Mouse (Mus musculus): ENCODE measurements around the gene Cacna1g. TPM values are rescaled to one million over a fixed set of nuclear protein-coding genes. Genes with fewer than 3 reads are reported as not detected.
A peak's percentile ranks its signal among the peaks of the same experiment; 100 is the strongest.

Cacna1g gene
- polyA plus RNA-seq, 1 experiment from 2014 or later = 0.29 TPM

GRCm38 (mm10) chr11:94499661-94500152, 25.7 kb upstream of the Cacna1g start, which contains the start of gene Epn3:
Gene Epn3 (minus strand): TSS chr11:94499974.
- peaks cover 7% of the 10 kb centered on the region; the same call in 1 of the 2 replicates for H3K4me1 ChIP-seq (ENCODE audit: insufficient read depth)
- H3K9me3 ChIP-seq (ENCODE audit: low read length) = no peaks in the 10 kb centered on the region
- H3K36me3 ChIP-seq (replicated peaks; ENCODE audit: insufficient read depth, low read length) = no peaks in the 10 kb centered on the region
- H3K27ac ChIP-seq (ENCODE audit: low read depth) = no peak within 1 kb of the TSS
- H3K4me2 ChIP-seq (ENCODE audit: low read depth, low read length) = peak within 1 kb of the TSS; percentile 54
- 2% methylated on average over 26 of the region's 26 CpGs for whole genome bisulfite sequencing (ENCODE audit: insufficient replicate concordance)
- TF ChIP-seq CTCF (IDR thresholded peaks at IDR 0.05; ENCODE audit: low read depth) (no peak), EP300 (IDR thresholded peaks at IDR 0.05; ENCODE audit: low read depth) (no peak)
- H3K9ac ChIP-seq (replicated peaks) = no peak within 1 kb of the TSS
- H3K27me3 ChIP-seq (ENCODE audit: insufficient read depth, low read length) = peaks cover 39% of the 10 kb centered on the region
- H3K4me3 ChIP-seq (ENCODE audit: low read depth, low read length) = peak within 1 kb of the TSS; percentile 34
- peak; percentile 31 for DNase-seq
- ATAC-seq = peak; percentile 73

GRCm38 (mm10) chr11:94499035-94499434, 25.0 kb upstream of the Cacna1g start:
- Histone ChIP-seq H3K4me1 (ENCODE audit: insufficient read depth) (peaks cover 7% of the 10 kb centered on the region; the same call in 1 of the 2 replicates), H3K27me3 (ENCODE audit: insufficient read depth, low read length) (peaks cover 38% of the 10 kb centered on the region), H3K36me3 (replicated peaks; ENCODE audit: insufficient read depth, low read length) (no peaks in the 10 kb centered on the region), H3K27ac (ENCODE audit: low read depth) (no peak overlapping the region), H3K9me3 (ENCODE audit: low read length) (no peaks in the 10 kb centered on the region), H3K9ac (replicated peaks) (no peak overlapping the region), H3K4me3 (ENCODE audit: low read depth, low read length) (peak overlapping the region; percentile 34; the same call in 1 of the 2 replicates), H3K4me2 (ENCODE audit: low read depth, low read length) (no peak overlapping the region)
- DNase-seq (no peak), ATAC-seq (0 out of 2 replicates have a peak, but pooled peaks have one; percentile 24)
- TF ChIP-seq EP300 (IDR thresholded peaks at IDR 0.05; ENCODE audit: low read depth) (no peak), CTCF (IDR thresholded peaks at IDR 0.05; ENCODE audit: low read depth) (no peak)
- WGBS (ENCODE audit: insufficient replicate concordance) = 6% methylated on average over 2 of the region's 2 CpGs

DNA sequence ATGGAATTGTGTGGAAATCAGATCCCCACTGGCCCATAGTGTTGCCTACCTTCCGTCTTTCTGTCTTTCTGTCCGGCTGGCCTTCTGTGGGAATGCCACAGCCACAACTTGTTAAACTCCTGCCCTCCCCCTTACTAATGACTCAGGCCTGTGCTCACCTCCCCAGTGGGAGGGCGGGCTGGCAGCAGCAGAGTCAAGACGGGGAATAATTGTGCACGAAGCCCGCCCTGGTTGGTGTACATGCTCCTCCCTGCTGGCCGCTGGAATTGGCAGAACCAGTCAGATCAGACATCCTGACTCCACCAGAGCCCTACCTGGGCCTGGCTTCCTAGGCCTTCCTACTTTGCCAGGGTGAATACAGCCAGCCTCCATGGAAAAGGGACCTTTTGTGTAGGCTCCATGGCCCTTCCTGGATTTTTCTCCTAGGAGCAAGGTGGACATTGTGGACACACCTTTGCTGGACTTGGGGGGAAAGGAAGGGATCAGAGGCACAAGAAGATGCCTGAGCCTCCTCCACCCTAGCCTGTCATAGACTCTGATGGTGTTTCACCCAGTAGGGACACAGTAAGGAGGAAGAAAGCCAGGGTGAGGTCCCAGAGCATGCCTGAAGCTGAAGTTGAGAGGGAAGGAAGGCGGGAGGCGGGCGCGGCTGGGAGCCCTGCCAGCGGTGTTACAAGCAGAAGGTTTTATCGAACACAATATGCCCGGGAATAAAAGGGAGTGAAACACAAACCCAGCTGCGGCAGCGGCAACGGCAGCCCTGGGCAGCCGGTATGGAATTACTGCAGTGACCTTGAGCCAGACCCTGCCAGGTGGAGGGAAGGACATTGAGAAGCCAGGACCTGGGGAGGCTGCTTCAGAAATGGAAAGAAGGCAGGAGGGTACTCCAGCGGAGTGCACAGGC, 24.3 kb upstream of the Cacna1g start:
- Histone ChIP-seq H3K36me3 (replicated peaks; ENCODE audit: insufficient read depth, low read length) (no peaks in the 10 kb centered on the region), H3K4me2 (ENCODE audit: low read depth, low read length) (no peak overlapping the region), H3K27me3 (ENCODE audit: insufficient read depth, low read length) (peaks cover 38% of the 10 kb centered on the region), H3K4me1 (ENCODE audit: insufficient read depth) (peaks cover 7% of the 10 kb centered on the region; the same call in 1 of the 2 replicates), H3K4me3 (ENCODE audit: low read depth, low read length) (no peak overlapping the region), H3K27ac (ENCODE audit: low read depth) (no peak overlapping the region), H3K9me3 (ENCODE audit: low read length) (no peaks in the 10 kb centered on the region), H3K9ac (replicated peaks) (no peak overlapping the region)
- DNase-seq (no peak), ATAC-seq (no peak)
- no peak for TF ChIP-seq EP300 (IDR thresholded peaks at IDR 0.05; ENCODE audit: low read depth)
- TF ChIP-seq CTCF (IDR thresholded peaks at IDR 0.05; ENCODE audit: low read depth) = no peak
- WGBS (ENCODE audit: insufficient replicate concordance) = 32% methylated on average over 19 of the region's 19 CpGs

DNA sequence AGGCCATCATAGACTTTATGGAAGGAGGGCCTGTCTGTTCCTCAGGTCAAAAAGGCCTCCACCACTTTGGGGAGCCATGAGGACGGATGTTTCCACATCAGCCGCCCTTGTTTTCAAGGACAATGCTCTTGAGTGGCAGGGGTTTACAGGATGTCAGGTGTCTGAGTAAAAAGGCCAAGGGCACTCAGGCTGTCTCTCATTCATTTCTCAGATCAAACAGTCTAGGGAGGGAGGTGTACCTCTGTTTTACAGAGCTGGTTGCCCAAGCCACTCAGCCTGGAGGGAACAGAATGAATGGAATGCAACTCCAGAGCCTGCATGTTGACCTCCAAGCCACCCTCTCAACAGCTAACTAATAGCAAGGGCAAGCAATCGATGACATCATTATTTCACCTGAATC, 21.4 kb upstream of the Cacna1g start:
- H3K4me3 ChIP-seq (ENCODE audit: low read depth, low read length) = no peak overlapping the region
- ATAC-seq (no peak), DNase-seq (no peak)
- H3K27me3 ChIP-seq (ENCODE audit: insufficient read depth, low read length) = peaks cover 41% of the 10 kb centered on the region
- peaks cover 12% of the 10 kb centered on the region for H3K4me1 ChIP-seq (ENCODE audit: insufficient read depth)
- 58% methylated on average over 3 of the region's 3 CpGs for WGBS (ENCODE audit: insufficient replicate concordance)
- H3K4me2 ChIP-seq (ENCODE audit: low read depth, low read length) = no peak overlapping the region
- H3K36me3 ChIP-seq (replicated peaks; ENCODE audit: insufficient read depth, low read length) = no peaks in the 10 kb centered on the region
- no peak overlapping the region for H3K27ac ChIP-seq (ENCODE audit: low read depth)
- TF ChIP-seq CTCF (IDR thresholded peaks at IDR 0.05; ENCODE audit: low read depth) = no peak
- TF ChIP-seq EP300 (IDR thresholded peaks at IDR 0.05; ENCODE audit: low read depth) = no peak
- H3K9me3 ChIP-seq (ENCODE audit: low read length) = no peaks in the 10 kb centered on the region
- H3K9ac ChIP-seq (replicated peaks) = no peak overlapping the region

DNA sequence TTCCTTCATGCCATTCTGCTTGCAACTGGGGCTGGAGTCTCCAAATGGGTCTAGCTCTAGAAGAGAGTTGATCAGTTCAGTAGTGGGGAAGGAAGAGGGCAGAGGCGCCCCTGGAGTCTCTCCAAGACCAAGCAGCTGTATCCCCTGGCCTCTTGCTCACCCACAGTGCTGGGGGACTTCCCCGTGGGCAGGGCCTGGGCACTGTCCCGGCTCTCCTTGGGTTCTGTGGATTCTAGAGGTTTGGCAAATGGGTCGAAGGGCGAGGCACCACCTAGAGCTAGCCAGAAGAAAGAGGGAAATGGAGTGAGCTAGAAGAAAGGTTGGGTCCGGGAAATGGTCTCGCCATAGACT, 17.7 kb upstream of the Cacna1g start:
- Histone ChIP-seq H3K9ac (replicated peaks) (no peak overlapping the region), H3K4me3 (ENCODE audit: low read depth, low read length) (peak overlapping the region; percentile 47; the same call in 1 of the 2 replicates), H3K27me3 (ENCODE audit: insufficient read depth, low read length) (peaks cover 31% of the 10 kb centered on the region), H3K9me3 (ENCODE audit: low read length) (no peaks in the 10 kb centered on the region), H3K4me2 (ENCODE audit: low read depth, low read length) (no peak overlapping the region), H3K4me1 (ENCODE audit: insufficient read depth) (peaks cover 5% of the 10 kb centered on the region; the same call in 1 of the 2 replicates), H3K36me3 (replicated peaks; ENCODE audit: insufficient read depth, low read length) (no peaks in the 10 kb centered on the region), H3K27ac (ENCODE audit: low read depth) (no peak overlapping the region)
- TF ChIP-seq EP300 (IDR thresholded peaks at IDR 0.05; ENCODE audit: low read depth) (no peak), CTCF (IDR thresholded peaks at IDR 0.05; ENCODE audit: low read depth) (no peak)
- WGBS (ENCODE audit: insufficient replicate concordance) = 41% methylated on average over 7 of the region's 7 CpGs
- no peak for DNase-seq
- no peak for ATAC-seq

DNA sequence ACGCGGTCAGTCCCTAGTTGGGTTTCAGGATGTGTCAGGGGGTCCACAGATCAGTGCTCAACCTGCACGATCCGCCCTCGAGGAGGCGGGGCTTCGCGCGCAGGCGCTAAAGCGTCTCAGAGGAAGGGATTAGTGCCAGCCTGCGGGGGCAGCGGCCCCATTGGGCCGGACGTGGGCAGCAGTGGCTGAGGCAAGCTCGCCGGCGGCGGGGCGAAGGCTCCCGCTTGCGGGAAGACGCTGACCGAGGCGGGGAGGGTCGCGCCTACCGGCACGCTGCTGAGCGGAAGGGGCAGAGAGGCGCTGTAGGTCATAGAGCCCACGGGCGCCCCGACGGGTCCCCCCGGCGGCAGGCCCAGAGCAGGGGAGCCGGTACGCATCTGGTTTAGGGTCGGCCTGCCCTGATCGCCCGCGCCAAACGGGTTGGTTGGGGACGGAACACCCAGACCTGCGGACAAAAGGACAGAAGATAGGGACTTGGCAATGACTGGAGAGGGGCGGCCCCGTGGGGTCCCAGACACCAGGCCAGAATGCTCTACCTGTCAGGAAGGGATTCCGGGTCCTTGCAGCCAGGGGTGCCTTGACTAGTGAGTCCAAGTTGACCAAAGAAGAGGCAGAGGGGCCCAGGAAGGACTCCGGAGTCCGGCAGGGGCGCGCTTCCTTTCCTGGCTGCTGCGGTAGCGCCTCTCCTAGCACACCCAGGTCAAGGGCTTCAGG, 17.2 kb upstream of the Cacna1g start:
- Histone ChIP-seq H3K9ac (replicated peaks) (peak overlapping the region; percentile 60), H3K9me3 (ENCODE audit: low read length) (no peaks in the 10 kb centered on the region), H3K27ac (ENCODE audit: low read depth) (no peak overlapping the region), H3K36me3 (replicated peaks; ENCODE audit: insufficient read depth, low read length) (no peaks in the 10 kb centered on the region), H3K4me3 (ENCODE audit: low read depth, low read length) (peak overlapping the region; percentile 47), H3K4me2 (ENCODE audit: low read depth, low read length) (peak overlapping the region; percentile 76), H3K27me3 (ENCODE audit: insufficient read depth, low read length) (peaks cover 31% of the 10 kb centered on the region), H3K4me1 (ENCODE audit: insufficient read depth) (peaks cover 5% of the 10 kb centered on the region; the same call in 1 of the 2 replicates)
- TF ChIP-seq CTCF (IDR thresholded peaks at IDR 0.05; ENCODE audit: low read depth) (no peak), EP300 (IDR thresholded peaks at IDR 0.05; ENCODE audit: low read depth) (no peak)
- 3% methylated on average over 53 of the region's 55 CpGs for WGBS (ENCODE audit: insufficient replicate concordance)
- DNase-seq (peak; percentile 46), ATAC-seq (no peak)

Measured in liver, postnatal 0 days (tissue).